Mouse (Mus musculus) CH12.LX (cell line): ENCODE measurements at regions not wholly inside any gene's neighbourhood (a gene's known extent, or its start where the extent isn't known, plus 50 kb on each side); places are given as distances from the start of the nearest gene placed in this dataset.

Source experiments
- DNase-seq: peaks from one replicate; pipeline ENCODE4 v3.0.0-alpha.2; 2013; ENCODE audit errors: extremely low read depth
- H3K27ac ChIP-seq: 2 replicates; pipeline ENCODE4 v1.5.1; 2012; ENCODE audit warnings: low read depth, mild to moderate bottlenecking, control low read depth, moderate library complexity; ENCODE audit not compliant: insufficient read depth
- H3K27me3 ChIP-seq: replicated peaks from 2 replicates; pipeline ENCODE3; 2012; ENCODE audit warnings: inconsistent platforms
- H3K36me3 ChIP-seq, 2 experiments: replicated peaks in 1 of 2; 2 replicates each; pipeline versions ENCODE3 to v1.6.1; 2012; ENCODE audit warnings: inconsistent platforms in 1 of 2, low read length in 1 of 2, mild to moderate bottlenecking in 1 of 2, mixed read lengths in 1 of 2, moderate library complexity in 1 of 2; ENCODE audit not compliant: control insufficient read depth in 1 of 2, insufficient read depth in 1 of 2
- H3K4me1 ChIP-seq, 2 experiments: 2 replicates each; pipeline ENCODE4 v1.6.1; 2012; ENCODE audit warnings: inconsistent platforms in 1 of 2, moderate library complexity in 1 of 2; ENCODE audit not compliant: insufficient read depth in 2 of 2, control insufficient read depth in 1 of 2
- H3K4me2 ChIP-seq: 2 replicates; pipeline ENCODE4 v1.6.1; 2012; ENCODE audit warnings: low read depth, mild to moderate bottlenecking, control low read depth; ENCODE audit not compliant: poor library complexity, insufficient read depth, severe bottlenecking
- H3K4me3 ChIP-seq, 3 experiments: fragments of 150-350 bp in 1 of 3; sonication (generic) in 1 of 3; replicated peaks in 1 of 3; 2 replicates each; pipeline versions ENCODE3 to v1.5.1; 2011 to 2012; ENCODE audit warnings: low read depth in 2 of 3, low read length in 2 of 3, mild to moderate bottlenecking in 2 of 3, moderate library complexity in 2 of 3, control low read depth in 1 of 3, improper control_type of control experiment in 1 of 3, inconsistent platforms in 1 of 3, mixed read lengths in 1 of 3; ENCODE audit not compliant: poor library complexity in 1 of 3
- H3K79me2 ChIP-seq: replicated peaks from 2 replicates; pipeline ENCODE4 v1.6.1; 2012; ENCODE audit warnings: mild to moderate bottlenecking, moderate library complexity; ENCODE audit not compliant: control insufficient read depth, poor library complexity, insufficient read depth, severe bottlenecking; ENCODE audit errors: extremely low read depth
- H3K9ac ChIP-seq: 2 replicates; pipeline ENCODE4 v1.6.1; 2012; ENCODE audit warnings: low read depth, mild to moderate bottlenecking, control low read depth, moderate library complexity; ENCODE audit not compliant: insufficient read depth
- H3K9me3 ChIP-seq: replicated peaks from 2 replicates; pipeline ENCODE3; 2012; ENCODE audit warnings: low read length, inconsistent platforms, mixed read lengths
- CHD1 ChIP-seq: IDR thresholded peaks from 2 replicates; pipeline ENCODE4 v1.6.1; 2012; ENCODE audit warnings: low read depth, low read length, improper control_type of control experiment, inconsistent platforms
- CHD2 ChIP-seq: IDR thresholded peaks from 2 replicates; pipeline ENCODE4 v1.6.1; 2011; ENCODE audit warnings: low read length, improper control_type of control experiment
- E2F4 ChIP-seq: IDR thresholded peaks from 2 replicates; pipeline ENCODE4 v1.6.1; 2011; ENCODE audit warnings: low read depth, low read length, improper control_type of control experiment; ENCODE audit not compliant: insufficient replicate concordance
- ETS1 ChIP-seq: conservative IDR thresholded peaks from 2 replicates; pipeline ENCODE4 v1.6.1; 2012; ENCODE audit warnings: low read depth, mild to moderate bottlenecking, inconsistent platforms, low read length, improper control_type of control experiment, moderate library complexity
- GABPA ChIP-seq: IDR thresholded peaks from 2 replicates; pipeline ENCODE4 v1.6.1; 2012; ENCODE audit warnings: low read depth, low read length, improper control_type of control experiment, inconsistent platforms; ENCODE audit not compliant: insufficient replicate concordance
- JUN ChIP-seq: IDR thresholded peaks from 2 replicates; pipeline ENCODE4 v1.6.1; 2011; ENCODE audit warnings: low read depth, mild to moderate bottlenecking, low read length, improper control_type of control experiment, moderate library complexity; ENCODE audit not compliant: insufficient read depth
- MAFK ChIP-seq: IDR thresholded peaks from 2 replicates; pipeline ENCODE4 v1.6.1; 2011; ENCODE audit warnings: low read length, improper control_type of control experiment; ENCODE audit not compliant: insufficient replicate concordance
- MEF2A ChIP-seq: IDR thresholded peaks from 2 replicates; pipeline ENCODE4 v1.6.1; 2014; ENCODE audit warnings: low read depth, mild to moderate bottlenecking, inconsistent platforms, low read length, improper control_type of control experiment, borderline replicate concordance
- MXI1 ChIP-seq: IDR thresholded peaks from 2 replicates; pipeline ENCODE4 v1.6.1; 2011; ENCODE audit warnings: mild to moderate bottlenecking, low read depth, low read length, improper control_type of control experiment
- NELFE ChIP-seq: IDR thresholded peaks from 2 replicates; pipeline ENCODE4 v1.6.1; 2011; ENCODE audit warnings: low read depth, low read length, improper control_type of control experiment
- NRF1 ChIP-seq: IDR thresholded peaks from 2 replicates; pipeline ENCODE4 v1.6.1; 2014; ENCODE audit warnings: low read depth, mild to moderate bottlenecking, inconsistent platforms, low read length, improper control_type of control experiment, moderate library complexity
- PAX5 ChIP-seq: IDR thresholded peaks from 2 replicates; pipeline ENCODE4 v1.6.1; 2012; ENCODE audit warnings: low read length, inconsistent platforms, mixed read lengths
- POLR2AphosphoS2 ChIP-seq: IDR thresholded peaks from 2 replicates; pipeline ENCODE4 v1.6.1; 2011; ENCODE audit warnings: low read depth, low read length, improper control_type of control experiment
- RCOR1 ChIP-seq: conservative IDR thresholded peaks from 2 replicates; pipeline ENCODE4 v1.6.1; 2012; ENCODE audit warnings: low read depth, mild to moderate bottlenecking, inconsistent platforms, low read length, improper control_type of control experiment
- SIN3A ChIP-seq: IDR thresholded peaks from 2 replicates; pipeline ENCODE4 v1.6.1; 2012; ENCODE audit warnings: low read length, improper control_type of control experiment, inconsistent platforms
- SMC3 ChIP-seq: IDR thresholded peaks from 2 replicates; pipeline ENCODE4 v1.6.1; 2011; ENCODE audit warnings: low read depth, low read length, improper control_type of control experiment
- TBP ChIP-seq: conservative IDR thresholded peaks from 2 replicates; pipeline ENCODE4 v1.6.1; 2011; ENCODE audit warnings: low read depth, low read length, improper control_type of control experiment
- TCF12 ChIP-seq: IDR thresholded peaks from 2 replicates; pipeline ENCODE4 v1.6.1; 2014; ENCODE audit warnings: low read depth, mild to moderate bottlenecking, inconsistent platforms, low read length, improper control_type of control experiment
- UBTF ChIP-seq: IDR thresholded peaks from 2 replicates; pipeline ENCODE4 v1.6.1; 2012; ENCODE audit warnings: low read depth, mild to moderate bottlenecking, inconsistent platforms, low read length, improper control_type of control experiment, moderate library complexity
- USF1 ChIP-seq: IDR thresholded peaks from 2 replicates; pipeline ENCODE4 v1.6.1; 2014; ENCODE audit warnings: low read depth, mild to moderate bottlenecking, inconsistent platforms, low read length, improper control_type of control experiment
- USF2 ChIP-seq: conservative IDR thresholded peaks from 2 replicates; pipeline ENCODE4 v1.6.1; 2011; ENCODE audit warnings: low read depth, low read length, improper control_type of control experiment
- ZC3H11A ChIP-seq: IDR thresholded peaks from 2 replicates; pipeline ENCODE4 v1.6.1; 2012; ENCODE audit warnings: low read depth, mild to moderate bottlenecking, inconsistent platforms, low read length, improper control_type of control experiment
- ZKSCAN1 ChIP-seq: IDR thresholded peaks from 2 replicates; pipeline ENCODE4 v1.6.1; 2012; ENCODE audit warnings: low read depth, inconsistent platforms, low read length, improper control_type of control experiment, borderline replicate concordance
- ZNF384 ChIP-seq: IDR thresholded peaks from 2 replicates; pipeline ENCODE4 v1.6.1; 2012; ENCODE audit warnings: low read depth, low read length, improper control_type of control experiment, inconsistent platforms
- dilution Hi-C: fragments of 300-500 bp; cut with MboI; formaldehyde crosslinking; loops from 2 replicates; pipeline ENCODE4 v1.14.3; 2020; ENCODE audit warnings: low sequenced_read_pairs; ENCODE audit not compliant: extremely low pct_unique_long_range_greater_than_20kb, extremely low pct_ligation_motif_present
- in situ Hi-C: fragments of 300-500 bp; cut with MboI; formaldehyde crosslinking; loops from 3 replicates; pipeline ENCODE4 v1.14.3; 2019; ENCODE audit warnings: low sequenced_read_pairs, low pct_ligation_motif_present, low pct_unique_long_range_greater_than_20kb, mixed read lengths

GRCm38 (mm10) chr2:56322508-56322907 is 801.3 kb downstream of the Nr4a2 start:
- no peak overlapping the region for H3K4me2 ChIP-seq
- H3K4me1 ChIP-seq, result no peaks in the 10 kb centered on the region
- no peaks in the 10 kb centered on the region for H3K27me3 ChIP-seq
- H3K27ac ChIP-seq, result no peak overlapping the region
- no peak overlapping the region for H3K9ac ChIP-seq
- no peaks in the 10 kb centered on the region for H3K9me3 ChIP-seq
- no peak overlapping the region for H3K4me3 ChIP-seq
- dilution Hi-C loops (no loop called here), in situ Hi-C loops (no loop called here)
- H3K36me3 ChIP-seq, result no peaks in the 10 kb centered on the region
- H3K79me2 ChIP-seq, result no peaks in the 10 kb centered on the region
- no peak for TF ChIP-seq NRF1
- no peak for TF ChIP-seq NELFE
- TF ChIP-seq ETS1, result no peak
- no peak for TF ChIP-seq MXI1
- TF ChIP-seq ZKSCAN1, result no peak
- no peak for DNase-seq

DNA sequence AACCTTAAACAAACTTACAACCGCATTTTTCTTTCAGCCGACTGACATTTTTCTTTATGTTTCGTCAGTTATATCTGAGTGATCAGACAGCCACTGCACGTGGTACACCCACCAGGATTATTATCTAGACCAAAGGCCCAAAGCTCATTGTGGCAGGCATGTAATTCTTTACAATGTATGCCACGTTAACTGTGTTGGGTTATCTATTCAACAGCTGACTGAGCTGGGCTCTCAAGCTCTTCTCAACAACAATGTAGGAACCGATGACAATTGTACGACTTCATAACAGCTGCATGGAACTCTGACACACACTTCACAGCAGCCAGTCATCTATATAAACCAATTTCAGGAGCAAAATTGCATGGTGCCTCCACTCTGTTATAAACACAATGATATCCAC is 787.8 kb downstream of the Nr4a2 start:
- Histone ChIP-seq H3K27me3 (no peaks in the 10 kb centered on the region), H3K4me2 (no peak overlapping the region)
- TF ChIP-seq CHD1 (no peak), SIN3A (no peak), E2F4 (no peak), SMC3 (no peak), TBP (no peak), TCF12 (no peak), JUN (no peak), GABPA (no peak), POLR2AphosphoS2 (no peak), MEF2A (no peak), RCOR1 (no peak), CHD2 (no peak), MAFK (no peak), ZC3H11A (no peak), PAX5 (no peak), USF2 (no peak), UBTF (no peak), USF1 (no peak), ZNF384 (no peak)
- TF ChIP-seq, all 38 proteins: peak for 0
- no peaks in the 10 kb centered on the region for H3K36me3 ChIP-seq
- in situ Hi-C loops, result no loop called here
- H3K4me1 ChIP-seq, result no peaks in the 10 kb centered on the region
- no peaks in the 10 kb centered on the region for H3K9me3 ChIP-seq
- H3K79me2 ChIP-seq, result no peaks in the 10 kb centered on the region
- no peak overlapping the region for H3K4me3 ChIP-seq
- no peak for DNase-seq
- dilution Hi-C loops, result no loop called here
- H3K27ac ChIP-seq, result no peak overlapping the region
- no peak overlapping the region for H3K9ac ChIP-seq
